Mouse (Mus musculus) lung, postnatal 0 days (tissue): ENCODE results near the gene Ppara. TPM values are rescaled to one million over a fixed set of nuclear protein-coding genes. Genes with fewer than 3 reads are reported as not detected.

Experiments
- ATAC-seq: fragments of 200-750 bp; cut with Nextera tagmentation; 2 replicates; pipeline ENCODE4 v1.8.0; 2017; ENCODE audit warnings: moderate library complexity
- DNase-seq: peaks from one replicate; pipeline ENCODE4 v3.0.0-alpha.2; 2016; ENCODE audit warnings: low spot score
- H3K27ac ChIP-seq: fragments of 300-500 bp; sonication (generic); 2 replicates; pipeline ENCODE4 v1.5.1; 2014; ENCODE audit warnings: antibody characterized with exemption, mild to moderate bottlenecking, low read length, mixed read lengths
- H3K27me3 ChIP-seq: fragments of 300-500 bp; sonication (generic); replicated peaks from 2 replicates; pipeline ENCODE4 v1.6.1; 2014; ENCODE audit warnings: low read length, mixed read lengths; ENCODE audit not compliant: insufficient read depth
- H3K36me3 ChIP-seq: fragments of 300-500 bp; sonication (generic); 2 replicates; pipeline ENCODE4 v1.6.1; 2014; ENCODE audit warnings: low read length, mixed read lengths; ENCODE audit not compliant: insufficient read depth
- H3K4me1 ChIP-seq: fragments of 300-500 bp; sonication (generic); 2 replicates; pipeline ENCODE4 v1.6.1; 2014; ENCODE audit warnings: antibody characterized with exemption, low read depth, low read length, mixed read lengths; ENCODE audit not compliant: insufficient read depth
- H3K4me2 ChIP-seq: fragments of 300-500 bp; sonication (generic); replicated peaks from 2 replicates; pipeline ENCODE4 v1.6.1; 2014; ENCODE audit warnings: low read depth, mild to moderate bottlenecking, low read length, moderate library complexity, mixed read lengths
- H3K4me3 ChIP-seq: fragments of 300-500 bp; sonication (generic); 2 replicates; pipeline ENCODE4 v1.5.1; 2014; ENCODE audit warnings: low read depth, low read length
- H3K9ac ChIP-seq: fragments of 300-500 bp; sonication (generic); replicated peaks from 2 replicates; pipeline ENCODE4 v1.6.1; 2014; ENCODE audit warnings: low read depth, mild to moderate bottlenecking
- H3K9me3 ChIP-seq: fragments of 300-500 bp; sonication (generic); 2 replicates; pipeline ENCODE4 v1.6.1; 2016; ENCODE audit warnings: low read length, mixed read lengths
- CTCF ChIP-seq: IDR thresholded peaks from 2 replicates; pipeline ENCODE4 v1.5.1; 2016; ENCODE audit warnings: antibody characterized with exemption, mild to moderate bottlenecking
- EP300 ChIP-seq: IDR thresholded peaks from 2 replicates; pipeline ENCODE4 v1.6.1; 2016; ENCODE audit warnings: antibody characterized with exemption, mild to moderate bottlenecking, control low read depth
- WGBS: fragments of 180-500 bp; shearing (Covaris S2); extraction: QIAGEN DNeasy Blood & Tissue Kit; methylation state at CpG from one replicate; pipeline ENCODE4 v1.1.7; 2014; 5-methylcytosine and 5-hydroxymethylcytosine counted together
- polyA plus RNA-seq: library from polyadenylated mRNA; unstranded; fragments of >200 nt; fragmentation: Nextera tagmentation; extraction: Ambion mirVana; gene quantifications from 2 replicates; pipeline ENCODE4 v1.2.1, GENCODE M21; 2015

The Ppara gene
- polyA plus RNA-seq, 1 experiment from 2014 or later, result 5.1 TPM

DNA sequence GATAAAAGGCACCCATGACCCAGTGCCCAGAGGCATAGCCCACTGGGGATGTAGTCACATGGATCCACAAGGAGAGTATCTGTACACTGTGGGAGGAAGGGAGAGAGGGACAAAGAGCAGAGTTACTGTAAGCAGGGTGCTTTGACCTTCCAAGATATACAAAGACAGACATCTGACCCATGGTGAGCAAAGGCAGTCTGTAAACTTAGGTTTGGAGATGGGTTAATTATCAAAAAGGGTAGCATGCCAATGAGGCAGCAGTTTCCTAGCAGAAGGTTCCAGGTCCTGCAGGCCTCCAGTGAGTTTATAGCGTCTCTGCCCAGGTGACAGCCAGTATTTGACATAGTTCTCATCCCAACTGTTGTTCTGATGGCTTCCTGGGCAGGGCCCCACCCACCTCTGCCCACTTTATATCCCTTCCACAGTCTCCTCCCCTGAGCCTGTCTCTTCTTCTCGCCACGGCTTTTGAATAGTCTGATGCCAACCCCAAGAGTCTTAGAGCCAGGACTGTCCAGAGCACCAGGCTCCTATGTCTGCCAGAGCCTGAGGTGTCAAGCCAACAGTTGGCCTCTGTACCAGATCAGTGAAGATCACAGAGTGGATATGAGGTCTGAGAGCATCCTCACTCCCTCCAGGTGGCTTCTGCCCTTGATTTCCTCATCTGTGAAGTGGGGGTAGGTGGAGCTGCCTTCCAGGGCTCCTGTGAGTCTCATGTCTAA lies 2.7 kb upstream of the Ppara start:
- Histone ChIP-seq H3K27me3 (0 out of 2 replicates have a peak, but pooled peaks cover 4% of the 10 kb centered on the region), H3K4me3 (no peak overlapping the region), H3K9me3 (no peaks in the 10 kb centered on the region), H3K4me2 (no peak overlapping the region), H3K9ac (no peak overlapping the region), H3K4me1 (0 out of 2 replicates have a peak, but pooled peaks cover 3% of the 10 kb centered on the region), H3K27ac (no peak overlapping the region), H3K36me3 (no peaks in the 10 kb centered on the region)
- WGBS, result 67% methylated on average over 3 of the region's 3 CpGs
- DNase-seq, result no peak
- TF ChIP-seq CTCF, result no peak
- no peak for TF ChIP-seq EP300
- no peak for ATAC-seq

GRCm38 (mm10) chr15:85732604-85732968 lies 2.2 kb upstream of the Ppara start:
- Histone ChIP-seq H3K4me1 (0 out of 2 replicates have a peak, but pooled peaks cover 3% of the 10 kb centered on the region), H3K36me3 (no peaks in the 10 kb centered on the region), H3K4me3 (no peak overlapping the region), H3K4me2 (no peak overlapping the region), H3K27ac (no peak overlapping the region), H3K9ac (no peak overlapping the region), H3K27me3 (0 out of 2 replicates have a peak, but pooled peaks cover 4% of the 10 kb centered on the region), H3K9me3 (no peaks in the 10 kb centered on the region)
- TF ChIP-seq CTCF (no peak), EP300 (no peak)
- no peak for DNase-seq
- WGBS, result 57% methylated on average over 5 of the region's 5 CpGs
- ATAC-seq, result no peak

GRCm38 (mm10) chr15:85733686-85734085 lies 1.1 kb upstream of the Ppara start:
- Histone ChIP-seq H3K27me3 (0 out of 2 replicates have a peak, but pooled peaks cover 4% of the 10 kb centered on the region), H3K4me3 (no peak overlapping the region), H3K36me3 (no peaks in the 10 kb centered on the region), H3K9ac (no peak overlapping the region), H3K4me2 (no peak overlapping the region), H3K9me3 (no peaks in the 10 kb centered on the region), H3K4me1 (0 out of 2 replicates have a peak, but pooled peaks cover 3% of the 10 kb centered on the region), H3K27ac (no peak overlapping the region)
- DNase-seq (no peak), ATAC-seq (no peak)
- WGBS, result 85% methylated on average over 2 of the region's 2 CpGs
- no peak for TF ChIP-seq EP300

GRCm38 (mm10) chr15:85734148-85734547 lies 635 bp upstream of the Ppara start:
- TF ChIP-seq EP300 (no peak), CTCF (no peak)
- peak overlapping the region; percentile 89 for H3K4me2 ChIP-seq
- H3K9ac ChIP-seq, result no peak overlapping the region; the same call in 1 of the 2 replicates
- H3K9me3 ChIP-seq, result no peaks in the 10 kb centered on the region
- ATAC-seq (no peak), DNase-seq (no peak)
- H3K4me1 ChIP-seq, result 0 out of 2 replicates have a peak, but pooled peaks cover 3% of the 10 kb centered on the region
- 25% methylated on average over 7 of the region's 8 CpGs for WGBS
- no peaks in the 10 kb centered on the region for H3K36me3 ChIP-seq
- 0 out of 2 replicates have a peak, but pooled peaks cover 4% of the 10 kb centered on the region for H3K27me3 ChIP-seq
- H3K4me3 ChIP-seq, result peak overlapping the region; percentile 56; the same call in 1 of the 2 replicates
- H3K27ac ChIP-seq, result no peak overlapping the region

- 0 out of 2 replicates have a peak, but pooled peaks cover 4% of the 10 kb centered on the region for H3K27me3 ChIP-seq
- WGBS, result 1% methylated on average over 49 of the region's 78 CpGs
- peak; percentile 98 for ATAC-seq
- no peaks in the 10 kb centered on the region for H3K36me3 ChIP-seq
- H3K4me2 ChIP-seq, result peak overlapping the region; percentile 89
- H3K9me3 ChIP-seq, result no peaks in the 10 kb centered on the region
- no peak for TF ChIP-seq EP300
- peak; percentile 49 for TF ChIP-seq CTCF
- peak; percentile 96 for DNase-seq
- H3K9ac ChIP-seq, result peak overlapping the region; percentile 29
- peak overlapping the region; percentile 72 for H3K27ac ChIP-seq
- peak overlapping the region; percentile 56 for H3K4me3 ChIP-seq
- 0 out of 2 replicates have a peak, but pooled peaks cover 3% of the 10 kb centered on the region for H3K4me1 ChIP-seq
Observed at GRCm38 (mm10) chr15:85735063-85735835, 466 bp downstream of the Ppara start.

- ATAC-seq (peak; percentile 16; the same call in 1 of the 2 replicates), DNase-seq (no peak)
- Histone ChIP-seq H3K9ac (peak overlapping the region; percentile 29), H3K27me3 (0 out of 2 replicates have a peak, but pooled peaks cover 4% of the 10 kb centered on the region), H3K4me2 (peak overlapping the region; percentile 89), H3K4me1 (0 out of 2 replicates have a peak, but pooled peaks cover 3% of the 10 kb centered on the region), H3K36me3 (no peaks in the 10 kb centered on the region), H3K9me3 (no peaks in the 10 kb centered on the region), H3K4me3 (peak overlapping the region; percentile 56), H3K27ac (peak overlapping the region; percentile 38; the same call in 1 of the 2 replicates)
- 0% methylated on average over 24 of the region's 25 CpGs for WGBS
- TF ChIP-seq CTCF (no peak), EP300 (no peak)
Observed at GRCm38 (mm10) chr15:85735836-85736190, 1.0 kb downstream of the Ppara start.
